Mouse (Mus musculus) spleen, adult 18-20 months (tissue): Measurements from ENCODE around the gene Nav1.

Experiments used
- DNase-seq, 2 experiments: peaks; one replicate each; pipeline ENCODE4 v3.0.0; 2022; ENCODE audit warnings: mixed read lengths in 2 of 2

Gene Nav1

GRCm38 (mm10) chr1:135581001-135581400 is 26.1 kb downstream of the Nav1 start:
- no peak for DNase-seq

DNA sequence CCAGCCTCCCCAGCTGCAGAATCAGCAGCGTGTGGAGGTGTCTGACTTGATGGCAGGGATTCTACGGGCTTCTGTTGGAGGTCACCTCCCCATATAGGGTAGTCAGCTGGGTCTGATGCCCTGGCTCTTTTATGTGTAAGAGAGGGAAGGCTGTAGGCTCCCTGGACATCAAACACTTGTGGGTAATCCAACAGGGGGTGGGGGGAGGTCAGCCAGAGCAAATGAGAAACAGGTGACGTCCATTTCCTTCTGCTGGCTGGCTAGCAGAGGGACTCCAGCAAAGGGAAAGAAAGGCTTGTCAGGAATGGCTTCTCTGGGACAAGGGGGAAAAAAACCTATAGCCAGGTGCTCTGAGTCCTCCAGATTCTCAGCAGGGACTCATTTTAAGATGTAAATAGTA is 28.0 kb downstream of the Nav1 start:
- no peak for DNase-seq

- no peak for DNase-seq
These were observed 29.3 kb downstream of the Nav1 start for GRCm38 (mm10) chr1:135577793-135578192.

- DNase-seq, result no peak
These were observed 31.7 kb downstream of the Nav1 start for GRCm38 (mm10) chr1:135575393-135575792.

- DNase-seq, result no peak
These were observed 32.5 kb downstream of the Nav1 start for GRCm38 (mm10) chr1:135574451-135575208.

DNA sequence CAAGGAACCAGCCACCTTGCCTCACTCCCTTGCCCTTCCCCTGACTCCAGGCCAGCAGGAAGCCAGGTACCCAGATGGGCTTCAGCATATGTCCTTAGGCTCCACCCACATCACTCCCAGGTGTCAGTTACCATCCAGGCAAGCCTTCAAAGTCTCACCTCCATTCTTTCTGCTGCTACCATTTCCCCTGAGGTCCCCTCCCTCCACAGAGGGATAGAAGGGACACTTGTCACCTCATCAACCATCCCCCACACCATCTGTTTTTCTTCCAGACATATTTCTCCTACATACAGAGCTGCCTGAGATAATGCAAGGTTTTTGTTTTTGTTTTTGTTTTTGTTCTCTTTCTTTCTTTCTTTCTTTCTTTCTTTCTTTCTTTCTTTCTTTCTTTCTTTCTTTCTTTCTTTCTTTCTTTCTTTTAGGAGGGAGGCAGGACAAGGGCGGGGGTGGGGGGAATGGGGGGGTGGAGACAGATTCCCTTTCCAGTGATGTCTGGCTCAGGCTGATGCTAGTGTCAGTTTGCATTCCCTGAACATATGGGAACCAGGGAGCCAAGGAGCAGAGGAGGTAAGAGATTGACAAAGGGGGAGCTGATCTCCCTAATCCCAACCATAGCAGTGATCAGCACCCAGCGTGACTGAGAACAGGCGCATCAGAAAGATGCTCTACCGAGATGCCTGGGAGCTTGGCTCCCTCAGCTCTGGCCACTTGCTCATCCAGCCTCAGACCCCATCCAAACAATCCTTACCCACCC is 34.8 kb downstream of the Nav1 start:
- DNase-seq, result no peak

- no peak for DNase-seq
These were observed 39.0 kb downstream of the Nav1 start for GRCm38 (mm10) chr1:135568087-135568486.

GRCm38 (mm10) chr1:135566611-135567010 is 40.5 kb downstream of the Nav1 start:
- DNase-seq, result no peak

GRCm38 (mm10) chr1:135565775-135566174 is 41.3 kb downstream of the Nav1 start:
- DNase-seq, result no peak

DNA sequence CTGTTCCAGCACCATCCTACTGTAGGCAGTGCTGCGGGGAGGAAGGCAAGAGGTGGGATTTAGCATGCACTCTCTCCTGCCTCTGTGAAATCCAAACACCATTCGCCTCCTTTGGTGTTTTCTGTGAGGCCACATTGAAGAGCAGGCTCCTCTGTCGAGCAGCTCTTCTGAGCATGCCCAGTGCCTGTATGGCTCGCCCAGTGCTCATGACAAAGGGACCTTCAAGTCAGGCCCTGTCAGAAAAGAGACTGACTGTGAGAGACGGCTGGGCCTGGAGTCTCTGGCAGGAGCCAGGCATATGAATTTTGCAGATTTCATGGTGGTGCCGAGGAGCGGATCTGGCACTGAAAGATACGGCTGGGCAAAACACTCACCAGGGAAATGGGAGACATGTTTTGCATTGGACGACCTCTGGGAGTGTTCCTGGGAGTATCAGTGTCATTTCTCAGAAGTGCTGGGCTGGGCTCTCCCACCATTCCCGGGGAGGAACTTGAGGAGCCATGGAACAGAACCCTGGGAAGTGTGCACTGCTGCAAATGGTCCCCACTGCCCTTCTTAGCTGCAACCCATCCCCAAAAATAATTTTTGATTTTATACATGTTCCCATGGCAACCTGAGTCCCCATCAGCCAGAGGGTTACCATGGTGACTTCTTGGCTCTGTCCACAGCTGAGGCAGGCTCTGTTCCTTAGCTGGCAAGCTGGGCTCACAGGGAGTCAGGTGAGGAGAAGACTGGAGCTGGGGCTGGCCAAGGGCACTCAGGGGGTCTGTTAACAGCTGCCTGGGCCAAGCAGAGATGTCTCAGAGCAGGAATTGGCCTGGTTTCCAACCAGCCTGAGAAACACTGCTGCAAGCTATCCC is 42.2 kb downstream of the Nav1 start:
- no peak for DNase-seq

GRCm38 (mm10) chr1:135563781-135564414 is 43.2 kb downstream of the Nav1 start:
- no peak for DNase-seq

GRCm38 (mm10) chr1:135562982-135563650 is 44.0 kb downstream of the Nav1 start:
- no peak for DNase-seq

- no peak for DNase-seq
These were observed 45.0 kb downstream of the Nav1 start for GRCm38 (mm10) chr1:135562115-135562514.

DNA sequence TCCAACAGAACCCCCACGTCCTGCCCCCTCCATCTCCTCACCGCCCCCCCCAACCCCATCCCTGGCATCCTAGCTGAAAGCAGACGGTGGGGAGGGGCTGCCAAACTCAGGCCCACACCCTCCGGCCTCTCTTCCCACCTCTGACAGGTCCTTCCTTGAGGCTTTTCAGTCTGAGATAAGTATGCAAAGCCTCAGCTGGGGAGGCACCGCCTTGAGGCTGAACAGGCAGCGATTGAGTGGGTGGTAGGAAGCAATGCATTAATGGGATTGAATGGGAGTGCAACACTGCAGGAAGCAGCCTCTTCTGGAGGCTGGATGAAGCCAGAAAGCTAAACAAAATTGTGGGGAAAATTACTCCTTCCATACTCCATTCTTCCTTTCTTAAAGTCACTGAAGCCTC is 45.8 kb downstream of the Nav1 start:
- no peak for DNase-seq

DNA sequence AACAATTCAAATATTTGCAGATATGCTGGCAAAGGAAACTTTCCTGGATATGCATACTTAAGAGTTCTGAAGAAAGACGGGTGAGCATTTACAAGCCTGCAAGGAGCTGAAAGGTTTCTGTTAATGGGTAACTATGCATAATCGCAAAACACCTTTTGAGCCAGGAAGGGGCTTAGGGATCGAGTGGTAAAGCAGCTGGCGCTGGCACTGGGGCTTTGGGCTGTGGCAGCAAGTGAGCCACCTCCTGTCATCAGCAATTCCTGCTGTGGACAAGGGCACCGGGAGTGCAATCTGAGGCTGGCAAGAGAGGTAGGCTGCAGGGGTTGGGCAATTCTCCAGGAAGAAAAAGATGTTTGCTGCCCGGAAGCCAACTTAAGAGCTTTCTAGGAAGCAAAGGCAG is 49.1 kb downstream of the Nav1 start:
- no peak for DNase-seq

DNA sequence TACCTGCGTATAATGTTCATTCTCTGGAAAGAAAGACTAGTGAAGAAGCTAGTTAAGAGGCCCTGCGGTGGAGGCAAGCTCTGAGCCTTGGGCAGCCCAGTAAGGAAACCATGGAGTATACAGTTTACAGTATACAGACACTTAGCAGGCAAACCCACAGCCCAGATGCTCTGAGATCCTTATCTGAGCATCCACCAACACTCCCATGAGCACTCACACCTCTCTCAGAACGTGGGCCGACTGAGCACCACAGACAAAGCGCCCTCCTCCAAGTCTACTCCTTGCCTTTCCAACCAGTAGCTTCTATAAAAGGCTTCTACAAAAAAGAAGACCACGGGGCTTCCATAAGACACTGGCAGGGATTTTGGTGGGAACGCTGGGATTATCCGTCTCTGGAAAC is 51.2 kb downstream of the Nav1 start:
- DNase-seq, result no peak

DNA sequence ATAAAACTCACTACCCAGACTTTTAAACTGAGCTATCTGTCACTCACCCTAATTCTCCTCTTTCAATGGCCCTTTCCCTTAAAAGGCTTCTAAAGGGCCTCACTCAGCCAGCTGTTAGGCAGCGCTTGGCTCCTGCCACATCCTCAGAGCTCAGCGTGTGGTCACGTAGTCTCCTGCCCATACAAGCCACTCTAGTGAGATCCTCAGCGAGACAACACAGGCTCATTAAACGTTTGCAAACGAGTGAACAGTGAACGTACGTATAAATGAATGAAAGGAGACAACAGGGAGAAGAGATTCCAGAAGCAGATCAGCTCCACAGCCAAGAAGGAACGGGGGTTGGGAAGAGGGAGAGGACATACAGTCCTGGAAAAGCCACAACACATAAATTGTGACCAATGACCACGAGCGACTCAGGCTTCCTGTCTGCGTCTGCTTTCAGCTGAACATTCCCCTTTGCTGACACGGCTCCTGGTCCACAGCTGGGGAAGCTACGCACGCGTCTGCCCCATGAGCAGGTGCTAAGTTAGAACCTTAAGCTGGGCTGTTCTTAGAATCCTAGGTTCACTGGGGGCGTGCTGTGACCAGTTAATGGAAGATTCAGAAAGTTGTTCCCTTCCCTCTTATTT is 52.3 kb downstream of the Nav1 start:
- DNase-seq, result no peak

DNA sequence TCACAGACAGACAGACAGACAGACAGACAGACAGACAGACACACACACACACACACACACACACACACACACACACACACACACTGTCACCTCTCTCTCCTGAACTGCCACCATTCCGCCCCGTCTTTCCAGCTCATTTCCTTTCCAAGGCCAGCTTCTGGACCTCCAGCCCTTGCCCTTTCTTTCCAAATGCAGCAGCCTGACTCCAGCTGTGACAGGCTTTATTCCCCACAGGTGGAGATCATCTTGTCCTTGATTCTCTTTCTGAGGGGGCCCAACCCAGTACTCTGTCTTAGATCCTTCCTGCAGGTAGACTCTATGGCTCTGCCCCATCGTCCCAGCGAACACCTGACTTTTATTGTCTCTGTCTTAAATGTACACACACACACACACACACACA is 53.5 kb downstream of the Nav1 start:
- DNase-seq, result no peak

- DNase-seq, result no peak
These were observed 53.9 kb downstream of the Nav1 start for GRCm38 (mm10) chr1:135553154-135553553.

DNA sequence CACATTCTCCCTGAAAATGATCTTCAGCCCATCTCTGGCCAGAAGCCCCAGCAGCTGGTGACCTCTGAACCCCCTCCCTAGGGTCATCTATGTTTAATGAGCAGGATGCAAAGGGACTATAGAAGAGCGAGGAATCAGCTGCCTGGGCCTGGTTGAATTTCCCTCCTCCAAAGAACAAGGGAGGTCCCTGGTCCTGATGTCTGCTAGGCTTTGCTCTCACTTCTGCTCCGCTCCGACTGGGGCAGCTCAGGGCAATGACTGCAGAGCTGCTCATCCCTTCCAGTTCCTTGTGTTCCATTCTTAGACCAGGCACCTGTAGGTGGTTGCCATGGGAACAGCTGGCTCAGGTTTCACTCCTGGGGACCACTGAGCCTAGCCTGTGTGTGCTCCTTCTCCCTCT is 56.2 kb downstream of the Nav1 start:
- no peak for DNase-seq

DNA sequence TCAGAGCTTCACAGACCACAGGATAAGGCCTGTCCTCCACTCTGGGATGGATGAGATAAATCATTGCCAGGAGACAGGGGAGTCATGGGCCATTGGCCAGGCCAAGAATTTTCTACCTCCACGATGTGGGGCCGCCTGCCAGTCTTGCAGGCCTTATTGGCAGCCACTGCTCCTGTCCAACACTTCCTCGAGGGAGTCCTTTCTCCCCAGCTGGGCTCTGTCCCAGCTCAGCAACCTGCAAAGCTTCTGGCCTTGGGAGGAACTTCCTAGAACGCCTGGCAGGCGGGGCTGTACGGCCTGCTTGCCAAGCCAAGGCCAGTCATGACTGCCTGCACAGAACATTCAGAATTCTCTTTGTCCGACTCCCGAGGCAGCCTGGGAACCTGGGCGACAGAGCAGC is 58.3 kb downstream of the Nav1 start:
- DNase-seq, result no peak

- DNase-seq, result no peak
These were observed 61.0 kb downstream of the Nav1 start for GRCm38 (mm10) chr1:135546099-135546498.
